Mouse (Mus musculus): Measurements from ENCODE around the gene Gm36864.

The Gm36864 gene

DNA sequence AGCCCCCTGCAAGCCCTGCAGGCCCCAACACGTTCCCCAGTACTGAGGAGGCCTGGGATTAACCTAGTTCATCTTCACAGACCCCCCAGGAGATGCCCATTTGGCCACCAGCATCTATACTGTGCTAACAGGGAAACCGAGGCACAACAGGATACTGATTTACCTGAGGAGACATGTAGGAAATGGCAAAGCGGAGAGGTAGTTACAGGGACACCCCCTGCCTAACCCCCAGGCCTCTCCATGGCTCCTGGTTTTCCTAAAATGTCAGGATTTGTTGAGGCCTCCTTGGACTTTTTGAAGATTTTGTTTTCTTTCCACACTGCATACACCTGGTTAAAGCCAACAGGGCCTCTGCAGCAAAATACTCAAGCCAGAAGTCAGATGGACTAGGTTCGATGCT is 21.3 kb downstream of the Gm36864 start, which contains the start of gene Acp4:
TSS of gene Acp4 (minus strand) at position 101 of the 400 bp plus-strand sequence.
- no peak for DNase-seq (ENCODE audit: low read depth)

DNA sequence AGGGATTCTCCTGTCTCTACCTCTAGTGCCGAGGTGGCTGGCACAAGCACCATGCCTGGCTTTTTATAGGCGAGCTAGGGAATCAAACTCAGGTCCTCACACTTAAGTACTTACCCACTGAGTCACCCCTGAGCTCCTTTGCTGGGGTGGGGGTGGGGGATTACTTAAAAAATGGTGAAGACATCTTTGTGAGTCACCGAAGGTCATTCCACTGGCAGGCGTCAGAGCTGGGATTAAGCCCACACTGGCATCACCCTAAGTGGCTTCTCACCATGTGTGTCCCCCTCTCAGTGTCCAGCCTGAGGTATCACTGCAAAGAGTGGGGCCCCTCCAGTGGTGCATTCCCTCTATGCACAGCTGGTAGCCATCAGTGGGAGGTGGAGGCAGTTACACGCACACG is 24.4 kb downstream of the Gm36864 start:
- peak; percentile 59 for DNase-seq (ENCODE audit: low read depth)

DNA sequence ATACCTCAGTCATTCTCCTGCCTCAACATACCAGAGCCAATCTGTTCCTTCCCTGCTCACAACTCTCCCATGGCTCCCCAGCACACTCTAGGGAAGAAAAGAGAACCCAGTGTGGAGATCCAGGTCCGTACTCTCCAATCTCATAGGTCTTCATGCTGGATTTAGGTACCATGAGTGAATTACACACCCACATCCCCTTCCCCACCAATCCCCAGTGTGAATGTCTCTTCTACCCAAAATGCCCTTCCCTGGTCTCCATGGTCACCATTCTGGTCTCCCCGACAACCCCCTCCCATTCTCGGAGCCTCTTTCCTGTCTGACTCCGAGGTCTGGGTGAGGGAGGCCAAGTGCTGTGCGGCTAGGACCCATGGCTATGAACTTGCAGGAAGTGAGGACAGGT is 25.2 kb downstream of the Gm36864 start, which contains the start of gene Gm15517:
TSS of gene Gm15517 (plus strand) at position 301 of the 400 bp plus-strand sequence.
- no peak for DNase-seq (ENCODE audit: low read depth)

DNA sequence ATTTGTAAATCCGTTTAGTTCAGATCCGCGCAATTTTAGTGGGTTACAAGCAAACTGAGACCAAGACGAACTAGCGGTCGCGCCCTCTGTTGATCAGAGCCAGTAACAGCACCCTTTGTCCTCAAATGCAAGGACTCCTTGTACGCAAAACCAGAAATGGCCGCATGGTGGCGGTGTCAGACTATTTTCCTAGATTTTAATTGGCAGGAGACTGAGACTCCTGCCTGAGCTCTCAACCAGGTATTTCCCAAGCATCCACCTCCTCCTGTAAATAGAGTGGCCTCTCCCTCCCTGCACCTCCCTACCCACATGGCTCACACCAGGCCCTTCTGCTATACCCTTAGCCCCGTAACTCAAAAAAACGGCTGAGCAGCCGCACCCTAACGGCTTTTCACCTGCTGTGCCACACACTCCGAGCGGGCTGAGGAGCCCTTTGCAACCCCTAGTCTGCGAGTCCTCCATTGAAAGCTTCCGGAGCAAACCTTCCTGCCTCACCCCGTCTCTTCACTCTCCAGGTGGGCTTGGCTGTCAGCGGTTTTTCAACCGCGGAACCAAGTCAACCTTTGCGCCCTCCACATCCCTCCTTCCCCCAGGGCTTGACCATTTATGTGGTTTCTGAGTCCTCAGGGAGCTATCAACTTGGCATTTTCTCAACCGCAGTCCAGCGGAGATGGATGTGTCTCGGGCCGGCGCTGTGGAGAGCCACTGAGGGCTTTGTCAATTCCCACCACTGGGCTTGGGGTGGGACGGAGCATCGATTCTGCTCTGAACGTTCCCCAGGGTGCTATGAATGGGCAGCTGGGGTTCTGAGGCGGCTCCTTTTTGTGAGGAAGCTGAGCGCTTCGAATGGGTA is 27.0 kb downstream of the Gm36864 start:
- DNase-seq (ENCODE audit: low read depth): peak; percentile 97

DNA sequence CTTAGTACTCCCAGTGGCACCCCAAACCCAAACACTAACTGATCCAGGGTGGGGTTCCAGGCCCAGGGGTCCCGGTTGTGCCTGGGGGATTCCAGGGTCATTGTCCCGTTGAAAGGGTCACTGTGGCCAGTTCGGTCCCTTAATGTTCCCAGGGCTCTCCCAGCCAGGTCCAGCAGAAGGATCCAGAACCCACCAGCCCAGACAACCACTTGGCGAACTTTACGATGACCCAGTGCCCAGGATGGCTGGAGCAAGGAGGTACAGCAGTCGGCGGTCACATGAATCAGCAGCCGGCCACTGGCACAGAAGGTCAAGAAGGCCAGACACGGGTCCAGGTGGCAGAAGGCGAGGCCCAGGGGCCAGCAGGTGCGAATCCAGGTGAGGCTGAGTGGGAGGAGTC is 32.1 kb downstream of the Gm36864 start:
- no peak for DNase-seq (ENCODE audit: low read depth)

DNA sequence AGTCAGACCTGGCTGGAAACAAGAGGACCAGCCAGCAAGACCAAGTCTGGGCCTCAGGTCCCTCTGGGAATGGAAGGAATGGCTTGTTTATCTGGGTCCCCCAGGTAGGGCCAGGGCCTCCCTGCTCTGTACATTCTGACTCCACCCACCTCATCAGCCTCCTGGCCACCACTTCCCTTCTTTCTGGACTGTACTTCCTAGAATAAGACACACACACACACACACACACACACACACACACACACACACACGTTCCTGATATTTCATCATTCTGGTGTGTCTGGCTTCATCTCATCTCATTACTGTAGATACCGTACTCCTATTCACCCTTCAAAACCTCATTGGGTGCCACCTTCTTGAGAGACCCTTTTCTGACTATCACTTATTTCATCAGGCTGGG is 33.4 kb downstream of the Gm36864 start:
- no peak for DNase-seq (ENCODE audit: low read depth)

DNA sequence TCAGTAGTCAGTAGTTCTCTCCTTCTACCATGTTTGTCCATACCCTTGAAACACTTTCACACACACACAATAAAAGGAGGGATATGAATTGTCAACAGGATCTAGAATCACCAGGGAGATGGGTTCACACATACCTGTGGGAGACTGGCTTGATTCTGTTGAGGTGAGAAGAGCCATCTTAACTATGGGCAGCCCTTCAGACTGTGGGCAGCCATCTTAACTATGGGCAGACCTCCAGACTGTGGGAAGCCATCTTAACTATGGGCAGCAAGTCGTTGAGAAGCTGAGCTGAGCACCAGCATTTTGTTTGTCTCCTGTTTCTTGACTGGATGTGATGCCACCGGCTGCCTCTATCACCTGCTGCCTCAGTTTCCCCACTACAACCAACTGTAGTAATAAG is 35.3 kb downstream of the Gm36864 start:
- peak; percentile 70 for DNase-seq (ENCODE audit: low read depth)

DNA sequence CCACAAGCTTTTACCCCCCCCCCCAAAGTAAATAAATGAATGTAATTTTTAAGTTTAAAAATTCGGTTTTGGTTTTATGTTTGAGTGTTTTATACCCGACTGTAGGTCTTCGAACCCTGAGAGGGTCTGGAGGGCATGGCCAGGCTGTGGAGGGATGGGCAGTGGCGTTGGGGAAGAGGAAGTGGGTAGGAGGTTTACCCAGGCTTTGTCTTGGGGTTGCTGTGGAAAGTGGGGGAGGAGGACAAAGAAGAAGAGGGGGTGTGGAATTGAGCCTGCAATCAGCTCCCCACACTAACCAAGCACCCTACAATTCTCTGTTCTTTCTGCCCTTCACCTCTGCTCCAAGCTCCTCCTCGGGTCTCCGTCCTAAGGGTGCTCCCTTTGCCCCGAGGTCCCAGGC is 36.6 kb downstream of the Gm36864 start:
- no peak for DNase-seq (ENCODE audit: low read depth)

DNA sequence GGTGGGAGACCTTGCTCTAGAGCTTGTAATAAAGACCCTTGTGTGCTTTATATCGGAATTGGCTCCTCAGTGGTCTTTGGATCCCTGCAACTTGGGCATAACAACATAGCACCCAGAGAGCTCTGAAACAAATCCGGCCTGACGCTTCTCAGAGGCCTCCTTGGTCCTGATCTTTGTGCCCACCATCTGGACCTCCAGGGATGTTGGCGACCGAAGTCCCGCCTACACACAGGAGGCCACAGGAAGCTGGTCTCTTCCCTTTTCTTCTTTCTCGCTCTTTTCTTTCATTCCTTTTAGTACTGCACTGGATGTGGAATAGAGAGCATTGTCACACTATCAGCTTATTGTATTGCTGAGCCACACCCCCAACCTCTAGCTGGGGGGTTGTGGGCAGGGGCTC is 37.5 kb downstream of the Gm36864 start:
- no peak for DNase-seq (ENCODE audit: low read depth)

DNA sequence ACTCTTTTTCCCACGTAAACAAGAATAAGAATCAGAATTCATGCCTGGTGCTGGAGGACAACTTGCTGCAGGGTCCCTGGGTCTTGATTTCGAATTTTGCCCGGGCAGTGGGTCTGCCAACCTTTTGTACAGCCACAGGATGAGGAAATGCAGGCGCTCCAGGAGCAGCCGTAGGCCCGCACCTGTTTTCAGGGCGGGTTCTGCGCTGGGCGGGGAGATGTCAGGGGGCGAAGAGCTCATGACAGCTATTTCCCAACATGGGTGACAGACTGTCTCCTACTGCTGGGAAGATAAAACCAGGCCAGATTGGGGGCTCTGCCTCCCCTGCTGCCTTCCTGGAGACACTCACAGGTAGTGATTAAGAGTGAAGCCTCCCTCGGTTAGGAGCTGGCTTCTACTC is 38.1 kb downstream of the Gm36864 start:
- no peak for DNase-seq (ENCODE audit: low read depth)

DNA sequence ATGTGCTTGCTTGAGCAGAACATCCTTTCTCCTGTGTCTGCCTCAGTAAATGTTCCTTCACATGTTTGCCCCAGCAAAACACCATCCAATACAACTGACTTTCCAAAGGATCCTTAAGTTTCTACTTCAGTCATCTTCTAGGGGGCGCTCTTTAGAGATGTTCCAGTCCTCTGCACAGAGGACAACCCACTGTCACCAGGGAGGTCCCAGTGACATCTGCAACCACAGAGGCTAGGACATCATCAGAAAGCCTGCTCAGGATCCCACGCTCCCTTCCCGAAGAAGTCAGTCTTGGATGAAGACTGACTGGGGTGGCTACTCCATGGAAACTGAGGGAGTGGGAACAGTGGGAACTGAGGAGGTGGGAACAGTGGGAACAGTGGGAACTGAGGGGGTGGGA is 39.6 kb downstream of the Gm36864 start:
- no peak for DNase-seq (ENCODE audit: low read depth)

DNA sequence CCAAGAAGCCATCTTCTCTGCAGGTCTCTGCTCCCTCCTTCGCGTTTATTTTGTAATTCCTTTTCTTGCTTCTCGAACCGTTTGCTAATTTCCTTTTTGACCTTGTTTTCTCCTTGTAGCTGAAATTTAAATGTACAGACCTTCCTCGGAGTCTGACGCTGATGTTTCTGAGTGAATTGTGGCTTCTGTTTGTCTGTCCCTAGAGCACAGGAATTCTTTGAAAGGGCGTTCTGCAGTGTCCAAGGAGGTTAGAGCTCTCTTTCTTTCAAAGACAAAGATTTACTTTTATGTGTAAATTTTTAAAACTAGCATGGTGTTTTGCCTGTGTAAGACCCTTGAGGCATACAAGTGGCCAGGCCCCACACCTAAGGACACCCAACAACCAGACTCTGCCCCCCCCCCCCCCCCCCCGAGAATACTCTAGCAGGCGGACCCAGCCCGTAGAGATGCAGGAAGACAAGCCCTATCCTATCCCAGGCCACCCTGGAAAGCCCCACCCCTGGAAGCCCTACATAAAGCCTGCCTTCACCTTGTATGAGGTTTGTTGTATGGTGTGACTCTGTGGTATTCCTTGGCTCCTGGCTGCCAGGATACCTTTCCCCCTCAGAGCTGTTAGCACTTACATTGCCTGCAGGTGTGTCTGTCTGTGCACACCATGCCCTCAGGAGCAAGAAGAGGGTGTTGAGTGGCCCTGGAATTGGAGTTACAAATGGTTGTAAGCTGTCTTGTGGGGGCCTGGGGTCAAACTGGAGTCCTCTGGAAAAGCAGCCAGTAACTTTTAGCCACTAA is 40.7 kb downstream of the Gm36864 start:
- DNase-seq (ENCODE audit: low read depth): no peak

DNA sequence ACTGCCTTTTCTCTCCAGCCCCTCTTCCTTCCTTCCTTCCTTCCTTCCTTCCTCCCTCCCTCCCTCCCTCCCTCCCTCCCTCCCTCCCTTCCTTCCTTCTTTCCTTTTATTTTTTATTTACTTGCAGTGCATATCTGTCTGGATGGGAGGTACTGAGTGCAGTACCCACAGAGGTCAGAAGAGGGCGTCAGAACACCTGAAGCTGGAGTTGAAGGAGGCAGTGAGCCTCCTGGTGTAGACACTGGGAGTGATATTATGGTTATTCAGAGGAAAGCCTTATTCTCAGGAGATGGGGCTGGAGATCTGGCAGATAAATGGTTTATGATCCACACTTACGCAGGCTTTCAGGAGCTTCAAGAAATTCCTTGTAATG is 41.3 kb downstream of the Gm36864 start:
- peak; percentile 64 for DNase-seq (ENCODE audit: low read depth)

DNA sequence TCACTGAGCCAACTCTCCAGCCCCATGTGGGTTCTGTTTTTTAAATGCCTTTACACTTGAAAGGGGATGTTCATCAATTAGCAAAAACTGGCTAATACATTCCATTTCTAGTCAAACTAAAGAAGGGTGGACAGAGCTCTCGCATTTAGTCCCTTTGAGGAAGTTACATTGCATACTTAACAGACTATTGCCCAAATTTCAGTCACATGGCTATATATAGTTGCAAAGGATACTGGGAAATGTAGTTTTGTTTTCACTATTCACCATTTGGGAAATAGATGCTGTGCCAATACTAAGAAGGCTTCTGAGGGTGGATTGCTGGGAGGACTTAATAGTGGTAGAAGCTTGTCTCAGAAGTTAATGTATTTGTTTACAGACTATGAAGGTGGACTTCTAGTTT is 45.0 kb downstream of the Gm36864 start:
- peak; percentile 35 for DNase-seq (ENCODE audit: low read depth)

DNA sequence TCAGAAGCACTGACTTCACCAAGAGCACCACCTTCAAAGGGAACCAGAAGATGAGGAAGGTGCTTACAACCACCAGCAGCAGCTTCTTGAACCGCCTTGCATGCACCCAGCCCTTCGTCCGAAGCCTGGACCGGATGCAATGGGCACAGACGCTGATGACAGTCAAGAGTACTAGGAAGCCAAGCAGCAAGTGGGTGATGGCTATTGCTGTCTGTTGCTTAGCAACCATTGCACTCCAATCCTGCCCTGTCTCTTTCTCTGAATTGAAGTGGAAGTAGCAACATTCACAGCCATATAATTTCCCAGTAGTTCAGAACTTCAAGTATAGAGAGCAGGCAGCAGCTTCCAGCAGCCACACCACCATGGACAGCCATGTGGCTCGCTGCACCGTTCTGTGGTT is 45.6 kb downstream of the Gm36864 start:
- DNase-seq (ENCODE audit: low read depth): no peak

DNA sequence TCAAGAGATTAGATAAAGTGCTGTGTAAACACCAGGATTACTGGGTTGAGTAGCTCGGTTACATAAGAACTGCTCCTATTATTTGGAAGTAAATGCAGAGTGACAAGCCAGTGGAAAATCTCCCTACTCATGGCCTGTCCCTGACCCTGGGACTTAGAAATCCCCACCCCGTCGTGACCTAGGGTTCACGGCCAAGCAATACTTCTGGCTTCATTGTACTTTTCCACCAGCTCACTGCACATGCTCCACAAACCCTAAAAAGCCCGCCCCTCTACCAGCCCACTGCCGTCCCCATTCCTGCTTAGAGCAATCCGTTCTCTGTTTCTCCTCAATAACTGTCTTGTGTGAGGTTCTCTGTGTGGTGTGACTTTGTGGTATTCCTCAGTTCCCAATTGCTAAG is 51.8 kb downstream of the Gm36864 start:
- no peak for DNase-seq (ENCODE audit: low read depth)

DNA sequence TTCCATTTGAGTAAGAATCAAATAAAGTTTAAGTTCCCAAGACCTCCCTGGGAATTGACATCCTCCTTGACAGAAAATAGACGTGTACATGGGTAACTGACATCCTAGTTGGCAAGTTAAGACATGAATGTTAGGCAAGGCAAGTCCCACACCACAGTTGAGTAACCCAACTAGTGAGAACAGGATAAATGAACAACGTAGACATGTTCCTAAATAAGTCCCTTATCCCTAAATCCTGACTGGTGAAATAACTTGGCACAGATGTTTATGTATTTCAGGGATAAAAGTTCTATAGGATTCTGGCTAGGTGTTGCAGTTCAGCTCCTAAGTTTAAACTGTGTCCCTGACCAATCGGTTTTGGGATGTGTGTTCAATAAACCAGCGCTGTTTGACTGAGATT is 55.0 kb downstream of the Gm36864 start:
- no peak for DNase-seq (ENCODE audit: low read depth)

DNA sequence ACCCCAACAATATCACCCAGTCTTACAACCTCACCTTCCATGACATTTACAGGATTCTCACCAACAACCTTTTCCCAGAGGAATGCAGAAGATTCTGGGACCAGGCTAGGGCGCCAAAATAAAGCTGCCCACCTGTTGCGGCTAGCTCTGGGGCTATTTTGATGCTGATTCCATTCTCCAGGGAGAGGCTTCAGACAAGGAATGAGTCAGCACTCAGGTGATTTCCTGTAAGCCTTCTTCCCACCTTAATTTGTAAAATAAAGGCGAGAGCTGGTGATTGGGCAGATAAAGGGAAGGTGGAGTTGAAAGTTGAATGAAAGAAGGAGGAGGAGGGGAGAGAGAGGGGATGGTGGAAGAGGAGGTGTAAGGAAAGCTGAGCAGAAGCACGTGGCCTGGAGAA is 55.4 kb downstream of the Gm36864 start:
- no peak for DNase-seq (ENCODE audit: low read depth)
